Mouse (Mus musculus): Measurements from ENCODE around the gene Rnf167.

DNA sequence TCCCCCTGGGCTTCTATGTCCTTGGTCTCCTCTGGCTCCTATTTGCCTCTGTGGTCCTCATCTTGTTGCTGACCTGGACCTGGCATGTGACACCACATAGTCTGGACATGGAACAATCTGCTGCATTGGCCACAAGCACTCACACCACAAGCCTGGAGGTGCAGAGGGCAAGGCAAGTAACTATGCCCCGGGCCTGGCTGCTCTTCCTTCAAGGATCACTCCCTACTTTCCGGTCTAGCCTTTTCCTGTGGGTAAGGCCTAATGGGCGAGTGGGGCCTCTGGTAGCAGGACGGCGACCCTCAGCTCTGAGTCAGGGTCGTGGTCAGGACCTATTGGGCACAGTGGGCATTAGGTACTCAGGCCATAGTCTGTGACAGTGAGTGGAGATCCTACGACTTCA is 5.8 kb upstream of the Rnf167 start:
- TF ChIP-seq POLR2A (IDR thresholded peaks at IDR 0.05; ENCODE audit: control insufficient read depth, low read depth, low read length) = no peak
- TF ChIP-seq CTCF (IDR thresholded peaks at IDR 0.05; ENCODE audit: control insufficient read depth, insufficient read depth, insufficient replicate concordance, low read depth, low read length) = no peak
